In the genomic region with DNA sequence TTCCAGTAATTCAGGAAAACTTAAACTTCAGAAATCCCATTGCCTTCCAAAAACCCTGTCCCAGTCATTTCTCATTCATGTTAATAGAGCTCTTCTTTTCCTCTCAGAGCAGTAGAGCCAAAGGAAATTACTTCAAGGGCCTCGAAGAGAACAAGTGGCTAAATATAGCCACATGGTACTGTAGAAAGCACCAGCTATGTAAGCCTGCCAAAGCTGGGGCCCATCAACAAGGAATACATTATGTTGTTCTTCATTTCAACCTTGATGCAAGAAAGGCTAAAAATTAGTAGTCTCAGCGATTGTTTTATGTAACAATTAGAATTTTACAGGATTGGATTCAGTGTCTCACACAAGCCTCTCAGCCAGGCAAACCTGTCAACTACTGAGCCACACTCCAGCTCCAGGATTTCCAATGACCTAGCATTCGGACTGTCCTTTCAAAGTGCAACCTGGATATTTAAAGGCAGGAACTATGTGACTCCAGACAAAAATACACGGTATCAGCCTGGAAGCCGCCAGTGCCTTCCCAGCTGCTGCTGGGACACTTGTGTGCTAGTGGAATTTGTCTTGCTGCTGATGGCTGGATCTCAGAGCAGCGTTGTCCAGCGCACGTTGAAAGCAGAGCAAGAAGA, we compare ENCODE assay signal across 19 mouse cellular contexts. TPM values are rescaled to one million over a fixed set of nuclear protein-coding genes. Genes with fewer than 3 reads are reported as not detected.
A peak's percentile ranks its signal among the peaks of the same experiment; 100 is the strongest.
DNase-seq lines count a peak whose midpoint lies in the region; ATAC-seq and TF ChIP-seq lines count a peak whose summit lies in the region.
"Had no signal": no experiment of that assay in that cellular context is flagged by ENCODE, and none has a peak within 500 bp of the region (broad histone marks: within the 10 kb centered on the region; RNA-seq: fewer than 3 reads in every experiment).

No protein-coding gene starts in this region.

- no peaks in the 10 kb centered on the region for H3K36me3 ChIP-seq in heart, postnatal 0 days (replicated peaks; ENCODE audit: control insufficient read depth, insufficient read depth, low read length)
- H3K36me3 ChIP-seq in neural tube, embryonic 15.5 days = no peaks in the 10 kb centered on the region
- H3K36me3 ChIP-seq: embryonic facial prominence, embryonic 13.5 days; limb, embryonic 12.5 days had no signal

- no peak for TF ChIP-seq EP300 in heart, postnatal 0 days (IDR thresholded peaks at IDR 0.05; ENCODE audit: low read depth)

- H3K9me3 ChIP-seq in heart, postnatal 0 days (replicated peaks; ENCODE audit: control insufficient read depth, low read length) = no peaks in the 10 kb centered on the region
- H3K9me3 ChIP-seq in neural tube, embryonic 15.5 days (replicated peaks) = no peaks in the 10 kb centered on the region
- H3K9me3 ChIP-seq: embryonic facial prominence, embryonic 13.5 days; limb, embryonic 12.5 days had no signal

- no peak for TF ChIP-seq CTCF in gastrocnemius, adult 2 months (IDR thresholded peaks at IDR 0.05)
- TF ChIP-seq CTCF in heart, postnatal 0 days (IDR thresholded peaks at IDR 0.05; ENCODE audit: low read depth) = no peak

- WGBS in heart, postnatal 0 days = 27% methylated on average over 8 of the region's 8 CpGs
- 78% methylated on average over 8 of the region's 8 CpGs for WGBS in neural tube, embryonic 15.5 days

- peak; percentile 52 for DNase-seq in gastrocnemius, adult 2 months
- no peak for DNase-seq in gastrocnemius, postnatal 4 days (ENCODE audit: low spot score in 2 of 2)
- DNase-seq in heart, adult 9 months (ENCODE audit: low spot score in 2 of 2) = peak; percentile 51 to 62
- DNase-seq in heart, postnatal 0 days (ENCODE audit: low spot score) = peak; percentile 78
- DNase-seq in skeletal muscle tissue, adult 2 months (ENCODE audit: low read depth, low spot score) = peak; percentile 41
- DNase-seq in embryo, embryonic 10.5 days (ENCODE audit: low spot score) = no peak
- DNase-seq in thymus, postnatal 14 days = no peak
- DNase-seq: adrenal gland, postnatal 14 days; cerebellum, adult 2 months; kidney, adult 18-20 months; kidney, postnatal 10 days; midbrain, embryonic 14.5 days; thymus, postnatal 4 days had no signal

- intact Hi-C loops in gastrocnemius, adult 2 months (cut with DNase I) = no loop called here

- H3K4me1 ChIP-seq in heart, postnatal 0 days (ENCODE audit: control insufficient read depth, insufficient read depth) = peaks cover 18% of the 10 kb centered on the region; the same call in 1 of the 2 replicates
- no peaks in the 10 kb centered on the region for H3K4me1 ChIP-seq in neural tube, embryonic 15.5 days
- H3K4me1 ChIP-seq: embryonic facial prominence, embryonic 13.5 days; limb, embryonic 12.5 days had no signal

- peak; percentile 85 for ATAC-seq in heart, postnatal 0 days (ENCODE audit: insufficient read depth, low read depth)
- no peak for ATAC-seq in neural tube, embryonic 15.5 days (ENCODE audit: low FRiP score)
- ATAC-seq: forebrain, embryonic 16.5 days had no signal

- peak overlapping the region; percentile 24; the same call in 1 of the 2 replicates for H3K4me2 ChIP-seq in heart, postnatal 0 days (ENCODE audit: low read depth, low read length)
- H3K4me2 ChIP-seq in neural tube, embryonic 15.5 days = no peak overlapping the region
- H3K4me2 ChIP-seq: embryonic facial prominence, embryonic 13.5 days; limb, embryonic 12.5 days had no signal

- H3K27me3 ChIP-seq in heart, postnatal 0 days (ENCODE audit: control insufficient read depth, insufficient read depth, low read length) = no peaks in the 10 kb centered on the region
- H3K27me3 ChIP-seq in neural tube, embryonic 15.5 days (replicated peaks) = no peaks in the 10 kb centered on the region
- H3K27me3 ChIP-seq: CH12.LX; embryonic facial prominence, embryonic 13.5 days; limb, embryonic 12.5 days had no signal

- no peak overlapping the region for H3K9ac ChIP-seq in heart, postnatal 0 days (replicated peaks; ENCODE audit: low read depth, low read length)
- H3K9ac ChIP-seq in neural tube, embryonic 15.5 days (replicated peaks) = no peak overlapping the region
- H3K9ac ChIP-seq: embryonic facial prominence, embryonic 13.5 days; limb, embryonic 12.5 days; liver, embryonic 14.5 days had no signal

- H3K27ac ChIP-seq in gastrocnemius, adult 2 months = peak overlapping the region; percentile 79
- peak overlapping the region; percentile 92 for H3K27ac ChIP-seq in heart, postnatal 0 days (ENCODE audit: low read depth)
- no peak overlapping the region for H3K27ac ChIP-seq in neural tube, embryonic 15.5 days (replicated peaks)
- H3K27ac ChIP-seq: embryonic facial prominence, embryonic 13.5 days; limb, embryonic 12.5 days; liver, embryonic 14.5 days had no signal

- H3K4me3 ChIP-seq in gastrocnemius, adult 2 months = peak overlapping the region; percentile 3; the same call in 1 of the 2 replicates
- H3K4me3 ChIP-seq in heart, postnatal 0 days (ENCODE audit: low read depth, low read length) = no peak overlapping the region
- H3K4me3 ChIP-seq in neural tube, embryonic 15.5 days (replicated peaks) = no peak overlapping the region
- H3K4me3 ChIP-seq: embryonic facial prominence, embryonic 13.5 days; limb, embryonic 12.5 days had no signal

RNA-seq across cellular contexts. Expression of gene Ank2, which starts 26.2 kb away (rescaled TPM):
- total RNA-seq in gastrocnemius, adult 2 months (2021) = 100 to 1,000 TPM in 1 of 2 experiments, 10 to 100 TPM in 1; 94.5 to 154 TPM
- 100 to 1,000 TPM; 231 to 258 TPM for total RNA-seq in gastrocnemius, postnatal 4 days (2021)
- 138 and 177 TPM in 2 replicates for total RNA-seq in heart, postnatal 0 days (2014; rRNA removed; ENCODE audit: low replicate concordance)
- polyA plus RNA-seq in heart, postnatal 0 days (2015; fragmentation: Nextera tagmentation; extraction: Ambion mirVana) = 38.8 and 45.1 TPM in 2 replicates
- 136 and 166 TPM in 2 replicates for polyA plus RNA-seq in neural tube, embryonic 15.5 days (2015; fragmentation: Nextera tagmentation; extraction: Ambion mirVana)

RNA-seq across cellular contexts. Expression of gene Larp7, which starts 27.8 kb away (rescaled TPM):
- 10 to 100 TPM in 1 of 2 experiments, 1 to 10 TPM in 1; 7.5 to 12.9 TPM for total RNA-seq in gastrocnemius, adult 2 months (2021)
- 10 to 100 TPM; 26.5 to 27.6 TPM for total RNA-seq in gastrocnemius, postnatal 4 days (2021)
- total RNA-seq in heart, postnatal 0 days (2014; rRNA removed; ENCODE audit: low replicate concordance) = 8.2 and 16.5 TPM in 2 replicates
- polyA plus RNA-seq in heart, postnatal 0 days (2015; fragmentation: Nextera tagmentation; extraction: Ambion mirVana) = 36.5 and 41.5 TPM in 2 replicates
- 26.9 and 35.6 TPM in 2 replicates for polyA plus RNA-seq in neural tube, embryonic 15.5 days (2015; fragmentation: Nextera tagmentation; extraction: Ambion mirVana)

RNA-seq across cellular contexts. Expression of gene Zgrf1, which starts 28.0 kb away (rescaled TPM):
- total RNA-seq in gastrocnemius, adult 2 months (2021) = under 1 TPM; 0.77 to 0.78 TPM
- total RNA-seq in gastrocnemius, postnatal 4 days (2021) = 1 to 10 TPM; 6.3 to 8.0 TPM
- 5.9 and 6.4 TPM in 2 replicates for total RNA-seq in heart, postnatal 0 days (2014; rRNA removed; ENCODE audit: low replicate concordance)
- 1.9 and 2.3 TPM in 2 replicates for polyA plus RNA-seq in heart, postnatal 0 days (2015; fragmentation: Nextera tagmentation; extraction: Ambion mirVana)
- polyA plus RNA-seq in neural tube, embryonic 15.5 days (2015; fragmentation: Nextera tagmentation; extraction: Ambion mirVana) = 3.9 and 4.2 TPM in 2 replicates

Comparison
In these comparisons a context has a peak if more than half of its experiments do, and no peak if none do; other contexts are left out.
1. DNase-seq: peak in gastrocnemius, adult 2 months (single experiment), heart, adult 9 months (2 of 2), heart, postnatal 0 days (single experiment) and skeletal muscle tissue, adult 2 months (single experiment); none in gastrocnemius, postnatal 4 days (0 of 2), embryo, embryonic 10.5 days (single experiment) and thymus, postnatal 14 days (single experiment).